Mouse (Mus musculus): ENCODE results near the gene Syt13. TPM values are rescaled to one million over a fixed set of nuclear protein-coding genes. Genes with fewer than 3 reads are reported as not detected.

Syt13 gene
- polyA plus RNA-seq, 1 experiment from 2014 or later = 8.7 TPM

- H3K4me3 ChIP-seq (ENCODE audit: low read depth, low read length) = peak overlapping the region; percentile 44
- peaks cover 30% of the 10 kb centered on the region for H3K27me3 ChIP-seq (replicated peaks; ENCODE audit: control insufficient read depth, insufficient read depth, low read length)
- no peaks in the 10 kb centered on the region for H3K36me3 ChIP-seq (ENCODE audit: control insufficient read depth, insufficient read depth, low read length)
- no peak overlapping the region for H3K27ac ChIP-seq (replicated peaks; ENCODE audit: low read depth, low read length)
- peaks cover 17% of the 10 kb centered on the region for H3K4me1 ChIP-seq (ENCODE audit: control insufficient read depth, insufficient read depth, low read length)
- no peaks in the 10 kb centered on the region for H3K9me3 ChIP-seq (ENCODE audit: control insufficient read depth, low read length)
- peak overlapping the region; percentile 87 for H3K4me2 ChIP-seq (ENCODE audit: low read depth, low read length)
- ATAC-seq (ENCODE audit: low read depth) (0 out of 2 replicates have a peak, but pooled peaks have one; percentile 22), DNase-seq (ENCODE audit: low spot score) (no peak)
- 13% methylated on average over 8 of the region's 10 CpGs for WGBS
- peak overlapping the region; percentile 62 for H3K9ac ChIP-seq (ENCODE audit: low read depth, low read length)
Measured at GRCm38 (mm10) chr2:92915659-92916631, 1.0 kb downstream of the Syt13 start.

DNA sequence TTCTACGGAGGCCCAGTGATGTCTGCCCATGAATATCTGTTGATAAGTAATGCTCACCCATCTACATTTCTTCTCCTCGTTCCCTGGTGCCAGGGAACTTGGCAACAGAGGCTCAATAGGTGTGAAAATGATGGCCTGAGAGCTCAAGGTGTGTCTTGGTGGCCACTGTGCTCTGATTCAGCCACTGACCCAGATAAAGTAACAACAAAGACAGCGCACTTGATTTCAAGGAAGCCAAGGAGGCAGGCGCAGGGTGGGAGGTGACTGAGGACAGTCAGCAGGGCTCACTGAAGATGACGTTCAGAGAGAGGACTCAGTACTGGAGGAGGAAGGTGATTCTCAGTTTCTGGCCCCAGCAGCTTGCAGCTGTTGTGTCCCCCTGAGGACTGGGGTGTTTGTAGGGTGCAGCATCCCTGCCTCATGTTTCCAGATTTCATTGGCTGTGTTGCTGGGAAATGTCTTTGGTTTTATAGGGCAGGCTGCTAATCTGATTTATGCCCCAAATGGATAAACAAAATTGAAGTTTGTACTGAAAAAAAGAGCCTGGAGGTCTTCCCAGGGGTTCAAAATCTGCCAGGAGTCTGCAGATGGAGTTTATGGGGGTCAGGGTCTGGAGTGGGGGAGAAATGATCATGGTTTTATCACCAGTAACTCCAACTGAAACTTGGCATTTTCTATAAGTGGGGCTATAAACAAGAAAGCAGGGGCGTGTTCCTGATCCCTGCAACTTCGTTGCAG is 2.7 kb downstream of the Syt13 start:
- Histone ChIP-seq H3K9me3 (ENCODE audit: control insufficient read depth, low read length) (no peaks in the 10 kb centered on the region), H3K27me3 (replicated peaks; ENCODE audit: control insufficient read depth, insufficient read depth, low read length) (peaks cover 30% of the 10 kb centered on the region), H3K36me3 (ENCODE audit: control insufficient read depth, insufficient read depth, low read length) (no peaks in the 10 kb centered on the region), H3K27ac (replicated peaks; ENCODE audit: low read depth, low read length) (no peak overlapping the region), H3K4me1 (ENCODE audit: control insufficient read depth, insufficient read depth, low read length) (peaks cover 17% of the 10 kb centered on the region), H3K4me2 (ENCODE audit: low read depth, low read length) (no peak overlapping the region), H3K4me3 (ENCODE audit: low read depth, low read length) (no peak overlapping the region), H3K9ac (ENCODE audit: low read depth, low read length) (no peak overlapping the region)
- ATAC-seq (ENCODE audit: low read depth) (no peak), DNase-seq (ENCODE audit: low spot score) (no peak)
- WGBS = 45% methylated on average over 7 of the region's 7 CpGs

DNA sequence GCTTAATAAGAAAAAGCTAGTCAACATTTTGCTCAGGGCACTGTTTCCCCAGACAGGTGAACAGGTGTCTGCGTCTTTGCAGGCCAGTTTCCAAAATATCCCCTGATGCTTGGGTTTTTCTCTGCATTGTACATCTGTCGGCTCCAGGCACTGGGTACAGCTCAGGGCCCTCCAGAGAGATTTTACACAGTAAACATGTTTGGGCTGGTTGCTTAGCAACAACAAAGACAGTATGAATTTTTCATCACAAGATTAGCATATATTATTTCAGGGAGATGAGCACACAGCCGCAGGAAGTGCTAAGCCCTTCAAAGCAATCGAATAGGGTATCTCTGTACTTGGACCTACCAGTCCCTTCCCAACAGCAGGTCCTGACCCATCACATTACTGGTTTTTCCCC is 5.8 kb downstream of the Syt13 start:
- peak; percentile 34 for DNase-seq (ENCODE audit: low spot score)
- 77% methylated on average over 4 of the region's 4 CpGs for WGBS

GRCm38 (mm10) chr2:92924677-92925259 is 9.9 kb downstream of the Syt13 start:
- ATAC-seq (ENCODE audit: low read depth) = no peak
- no peak overlapping the region for H3K4me3 ChIP-seq (ENCODE audit: low read depth, low read length)
- H3K27ac ChIP-seq (replicated peaks; ENCODE audit: low read depth, low read length) = no peak overlapping the region
- H3K9me3 ChIP-seq (ENCODE audit: control insufficient read depth, low read length) = no peaks in the 10 kb centered on the region
- no peaks in the 10 kb centered on the region for H3K4me1 ChIP-seq (ENCODE audit: control insufficient read depth, insufficient read depth, low read length)
- no peak overlapping the region for H3K9ac ChIP-seq (ENCODE audit: low read depth, low read length)
- no peak overlapping the region for H3K4me2 ChIP-seq (ENCODE audit: low read depth, low read length)
- WGBS = 62% methylated on average over 6 of the region's 6 CpGs
- H3K36me3 ChIP-seq (ENCODE audit: control insufficient read depth, insufficient read depth, low read length) = no peaks in the 10 kb centered on the region
- DNase-seq (ENCODE audit: low spot score) = no peak
- H3K27me3 ChIP-seq (replicated peaks; ENCODE audit: control insufficient read depth, insufficient read depth, low read length) = no peaks in the 10 kb centered on the region

More for the DNA sequence above, 5.8 kb downstream of the Syt13 start:
- H3K9ac ChIP-seq (ENCODE audit: low read depth, low read length) = no peak overlapping the region
- H3K36me3 ChIP-seq (ENCODE audit: control insufficient read depth, insufficient read depth, low read length) = no peaks in the 10 kb centered on the region
- H3K9me3 ChIP-seq (ENCODE audit: control insufficient read depth, low read length) = no peaks in the 10 kb centered on the region
- no peak overlapping the region for H3K27ac ChIP-seq (replicated peaks; ENCODE audit: low read depth, low read length)
- H3K27me3 ChIP-seq (replicated peaks; ENCODE audit: control insufficient read depth, insufficient read depth, low read length) = peaks cover 7% of the 10 kb centered on the region; the same call in 1 of the 2 replicates
- no peak for ATAC-seq (ENCODE audit: low read depth)
- peaks cover 10% of the 10 kb centered on the region for H3K4me1 ChIP-seq (ENCODE audit: control insufficient read depth, insufficient read depth, low read length)
- no peak overlapping the region for H3K4me3 ChIP-seq (ENCODE audit: low read depth, low read length)
- H3K4me2 ChIP-seq (ENCODE audit: low read depth, low read length) = no peak overlapping the region

DNA sequence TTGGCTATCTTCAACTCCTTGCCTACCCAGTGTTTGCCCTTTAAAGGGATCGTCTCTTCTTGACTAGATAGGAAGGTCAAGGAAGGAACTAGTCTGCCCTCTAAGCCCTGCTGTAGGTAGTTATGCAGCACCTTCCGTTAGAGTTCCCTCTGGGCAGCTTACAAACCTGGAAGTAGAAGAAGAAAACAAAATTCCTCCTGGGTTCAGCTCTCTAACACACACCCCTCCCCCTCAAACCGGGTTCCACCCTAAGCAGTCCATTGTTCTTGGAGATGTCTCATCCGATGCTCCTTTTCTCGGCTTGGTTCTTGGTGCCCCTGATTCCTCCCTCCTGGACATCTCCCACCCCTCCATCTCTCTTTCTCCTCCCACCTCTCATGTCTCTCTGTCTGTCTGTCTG is 14.8 kb downstream of the Syt13 start:
- no peaks in the 10 kb centered on the region for H3K27me3 ChIP-seq (replicated peaks; ENCODE audit: control insufficient read depth, insufficient read depth, low read length)
- H3K4me2 ChIP-seq (ENCODE audit: low read depth, low read length) = no peak overlapping the region
- H3K4me1 ChIP-seq (ENCODE audit: control insufficient read depth, insufficient read depth, low read length) = peaks cover 3% of the 10 kb centered on the region
- H3K4me3 ChIP-seq (ENCODE audit: low read depth, low read length) = no peak overlapping the region
- H3K27ac ChIP-seq (replicated peaks; ENCODE audit: low read depth, low read length) = no peak overlapping the region
- ATAC-seq (ENCODE audit: low read depth) (no peak), DNase-seq (ENCODE audit: low spot score) (no peak)
- H3K9me3 ChIP-seq (ENCODE audit: control insufficient read depth, low read length) = no peaks in the 10 kb centered on the region
- no peak overlapping the region for H3K9ac ChIP-seq (ENCODE audit: low read depth, low read length)
- 71% methylated on average over 5 of the region's 5 CpGs for WGBS
- no peaks in the 10 kb centered on the region for H3K36me3 ChIP-seq (ENCODE audit: control insufficient read depth, insufficient read depth, low read length)

GRCm38 (mm10) chr2:92931061-92931460 is 16.2 kb downstream of the Syt13 start:
- ATAC-seq (ENCODE audit: low read depth) = no peak
- H3K4me2 ChIP-seq (ENCODE audit: low read depth, low read length) = no peak overlapping the region
- no peaks in the 10 kb centered on the region for H3K9me3 ChIP-seq (ENCODE audit: control insufficient read depth, low read length)
- H3K36me3 ChIP-seq (ENCODE audit: control insufficient read depth, insufficient read depth, low read length) = no peaks in the 10 kb centered on the region
- no peak overlapping the region for H3K27ac ChIP-seq (replicated peaks; ENCODE audit: low read depth, low read length)
- 59% methylated on average over 7 of the region's 7 CpGs for WGBS
- no peak overlapping the region for H3K4me3 ChIP-seq (ENCODE audit: low read depth, low read length)
- DNase-seq (ENCODE audit: low spot score) = no peak
- peaks cover 6% of the 10 kb centered on the region for H3K4me1 ChIP-seq (ENCODE audit: control insufficient read depth, insufficient read depth, low read length)
- H3K27me3 ChIP-seq (replicated peaks; ENCODE audit: control insufficient read depth, insufficient read depth, low read length) = no peaks in the 10 kb centered on the region
- no peak overlapping the region for H3K9ac ChIP-seq (ENCODE audit: low read depth, low read length)

- 85% methylated on average over 6 of the region's 6 CpGs for whole genome bisulfite sequencing
- H3K4me3 ChIP-seq (ENCODE audit: low read depth, low read length) = no peak overlapping the region
- no peak for ATAC-seq (ENCODE audit: low read depth)
Measured at GRCm38 (mm10) chr2:92933379-92933778, 18.5 kb downstream of the Syt13 start.

DNA sequence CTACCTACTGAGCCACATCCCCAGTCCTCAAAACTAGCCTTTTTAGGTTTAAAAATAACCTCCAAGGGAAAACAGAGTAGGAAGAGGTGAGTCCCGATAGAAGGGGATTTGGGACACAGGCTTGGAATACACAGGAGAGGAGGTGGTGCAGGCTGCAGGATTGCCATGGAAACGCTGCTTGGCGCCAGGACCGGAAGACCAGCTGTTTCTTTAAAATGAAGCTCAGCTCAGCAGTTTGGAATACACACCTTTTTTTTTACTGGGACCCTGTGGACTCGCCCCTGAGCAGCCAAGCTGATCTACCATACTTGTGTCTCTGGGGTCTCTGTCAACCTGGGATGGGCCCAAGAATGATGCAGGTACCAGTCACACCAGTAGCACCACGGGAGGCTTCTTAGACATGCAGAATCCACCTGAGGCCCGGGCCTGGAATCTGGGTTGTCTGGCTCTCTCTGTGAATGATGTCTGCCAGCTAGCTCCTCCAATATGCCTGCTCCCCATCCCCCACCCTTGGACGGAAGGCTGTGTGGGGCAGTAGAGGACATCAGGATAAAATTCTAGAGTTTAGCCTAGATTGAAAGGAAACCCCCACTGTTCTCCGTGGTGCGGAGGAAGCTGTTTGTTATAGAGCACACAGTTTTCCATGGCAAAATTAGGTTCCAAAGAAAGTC is 19.5 kb downstream of the Syt13 start:
- H3K9ac ChIP-seq (ENCODE audit: low read depth, low read length) = no peak overlapping the region
- H3K27me3 ChIP-seq (replicated peaks; ENCODE audit: control insufficient read depth, insufficient read depth, low read length) = no peaks in the 10 kb centered on the region
- H3K27ac ChIP-seq (replicated peaks; ENCODE audit: low read depth, low read length) = no peak overlapping the region
- no peaks in the 10 kb centered on the region for H3K9me3 ChIP-seq (ENCODE audit: control insufficient read depth, low read length)
- ATAC-seq (ENCODE audit: low read depth) (no peak), DNase-seq (ENCODE audit: low spot score) (peak; percentile 29)
- WGBS = 20% methylated on average over 10 of the region's 10 CpGs
- peaks cover 6% of the 10 kb centered on the region for H3K4me1 ChIP-seq (ENCODE audit: control insufficient read depth, insufficient read depth, low read length)
- H3K36me3 ChIP-seq (ENCODE audit: control insufficient read depth, insufficient read depth, low read length) = no peaks in the 10 kb centered on the region
- no peak overlapping the region for H3K4me3 ChIP-seq (ENCODE audit: low read depth, low read length)
- no peak overlapping the region for H3K4me2 ChIP-seq (ENCODE audit: low read depth, low read length)

More at GRCm38 (mm10) chr2:92933379-92933778, 18.5 kb downstream of the Syt13 start:
- no peak for DNase-seq (ENCODE audit: low spot score)
- no peak overlapping the region for H3K27ac ChIP-seq (replicated peaks; ENCODE audit: low read depth, low read length)
- H3K36me3 ChIP-seq (ENCODE audit: control insufficient read depth, insufficient read depth, low read length) = no peaks in the 10 kb centered on the region
- no peaks in the 10 kb centered on the region for H3K27me3 ChIP-seq (replicated peaks; ENCODE audit: control insufficient read depth, insufficient read depth, low read length)
- no peak overlapping the region for H3K4me2 ChIP-seq (ENCODE audit: low read depth, low read length)
- H3K9ac ChIP-seq (ENCODE audit: low read depth, low read length) = no peak overlapping the region
- H3K4me1 ChIP-seq (ENCODE audit: control insufficient read depth, insufficient read depth, low read length) = peaks cover 6% of the 10 kb centered on the region
- no peaks in the 10 kb centered on the region for H3K9me3 ChIP-seq (ENCODE audit: control insufficient read depth, low read length)
